Mouse (Mus musculus) mouse embryonic stem cell (cell line): Measurements from ENCODE around the gene Prkcq.

Experiments used
- in situ Hi-C, 2 experiments: fragments of 300-500 bp; cut with MboI; formaldehyde crosslinking; loops; 1 replicate in 1 of 2; 3 replicates in 1 of 2; pipeline ENCODE4 v1.14.3; 2019 to 2020; ENCODE audit warnings: low sequenced_read_pairs in 2 of 2, low pct_unique_long_range_greater_than_20kb in 1 of 2, mixed read lengths in 1 of 2; ENCODE audit not compliant: unreplicated experiment in 1 of 2

Gene Prkcq

DNA sequence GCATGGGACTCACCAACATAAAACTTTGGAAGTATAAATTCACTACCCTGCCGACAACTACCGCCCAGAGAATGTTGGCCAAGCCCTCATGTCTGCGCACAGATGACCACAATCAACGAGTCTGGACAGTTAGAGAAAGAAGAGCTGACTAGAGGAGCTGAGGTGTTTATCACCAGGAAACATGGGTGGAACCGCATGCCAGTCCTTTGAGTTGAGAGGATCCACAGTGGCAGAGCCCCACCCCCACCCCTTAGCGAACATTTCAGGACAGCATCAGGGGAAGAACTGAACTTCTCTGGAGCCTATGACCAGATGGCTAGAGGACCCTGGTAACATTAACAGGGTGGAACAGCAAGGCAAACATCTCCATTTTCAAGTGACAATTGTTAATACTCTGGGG is 37.4 kb downstream of the Prkcq start:
- in situ Hi-C loops = no loop called here

DNA sequence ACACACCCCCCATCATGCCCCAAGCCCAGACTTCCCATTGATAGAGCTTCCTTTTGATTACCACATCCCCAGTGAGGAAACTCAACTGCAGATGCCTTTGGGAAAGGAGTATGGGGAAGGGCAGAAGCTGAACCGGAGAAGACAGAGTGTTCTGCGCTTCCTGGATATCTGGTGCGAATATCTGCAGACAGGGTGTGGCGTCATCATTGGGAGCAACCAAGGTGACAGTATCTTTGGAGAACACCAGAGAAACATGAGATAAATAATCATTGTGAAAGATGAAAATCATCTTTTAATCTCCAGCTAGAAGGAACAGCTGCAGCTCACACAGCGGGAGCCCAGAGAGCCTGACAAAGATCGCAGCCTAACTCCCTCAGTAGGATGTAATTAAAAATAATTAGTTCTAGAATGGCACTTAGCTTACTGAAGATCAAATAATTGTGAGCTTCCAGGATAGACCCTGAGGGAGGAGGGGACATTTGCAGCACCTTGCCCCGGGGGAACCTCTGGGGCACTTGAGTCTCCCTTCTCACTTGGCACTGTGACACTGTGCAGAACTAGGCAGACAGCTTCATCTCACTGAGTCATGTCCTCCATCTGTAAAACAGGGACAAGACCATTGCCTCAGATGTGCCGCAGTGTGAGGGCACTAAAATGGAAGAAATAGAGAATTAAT is 38.5 kb downstream of the Prkcq start:
- in situ Hi-C loops = no loop called here

GRCm38 (mm10) chr2:11211961-11212562 is 40.2 kb downstream of the Prkcq start:
- in situ Hi-C loops = no loop called here

DNA sequence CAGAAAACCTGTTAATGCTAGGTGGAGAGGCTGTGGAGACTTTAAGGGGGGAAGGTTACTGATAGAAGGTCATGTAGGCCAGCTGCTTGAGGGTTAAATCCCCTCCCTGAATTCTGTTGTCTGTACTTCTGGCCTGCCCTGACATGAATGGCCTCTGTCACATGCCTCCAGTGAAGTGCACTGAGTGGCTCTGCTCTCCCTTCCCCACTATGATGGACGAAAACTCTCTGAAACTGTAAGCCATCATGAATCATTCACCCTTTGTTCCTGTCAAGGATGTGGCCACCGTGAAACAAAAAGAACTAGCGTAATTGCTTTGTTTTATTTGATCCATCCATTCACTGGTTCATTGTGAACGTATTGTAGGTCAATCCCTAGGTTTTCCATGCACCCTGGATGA is 44.5 kb downstream of the Prkcq start:
- in situ Hi-C loops = no loop called here

DNA sequence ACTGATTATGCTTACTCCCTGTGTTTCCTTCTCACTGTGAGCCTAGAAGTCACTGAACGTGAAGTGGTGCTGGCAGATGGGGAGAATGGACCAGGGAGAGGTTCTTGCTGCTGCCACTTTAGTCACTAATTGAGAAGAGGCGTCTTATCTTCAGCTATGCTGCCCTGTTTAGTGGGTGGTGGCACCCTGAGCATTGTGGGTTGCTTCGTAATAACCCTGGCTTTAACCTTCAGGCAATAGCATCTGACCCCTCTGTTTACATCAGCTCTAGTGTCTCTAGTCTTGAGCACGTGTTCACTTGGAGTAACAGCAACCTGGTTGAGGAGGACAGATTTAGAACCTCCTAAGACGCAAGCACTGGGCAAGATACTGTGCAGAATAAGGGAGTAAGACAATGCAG is 44.9 kb downstream of the Prkcq start:
- in situ Hi-C loops = no loop called here

- in situ Hi-C loops = no loop called here
These were observed 46.2 kb downstream of the Prkcq start for GRCm38 (mm10) chr2:11218122-11218521.

DNA sequence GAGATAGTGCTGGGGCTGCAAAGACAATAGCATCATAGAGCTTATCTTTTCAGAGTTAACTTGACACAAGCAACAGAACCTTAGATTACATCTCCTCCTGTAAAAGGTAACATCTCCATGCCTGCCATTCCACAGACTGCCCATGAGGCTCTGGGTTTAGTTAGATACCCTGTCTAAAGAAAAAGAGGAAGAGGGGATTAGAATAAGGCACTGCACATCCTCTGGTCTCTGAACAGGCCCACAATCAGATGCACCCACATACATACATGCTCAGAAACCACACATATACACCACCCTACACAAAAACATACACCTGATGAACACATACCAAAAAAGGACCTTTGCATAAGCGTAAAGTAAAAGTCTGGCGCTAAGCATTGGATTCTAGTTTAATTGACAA is 47.4 kb downstream of the Prkcq start:
- in situ Hi-C loops = no loop called here

DNA sequence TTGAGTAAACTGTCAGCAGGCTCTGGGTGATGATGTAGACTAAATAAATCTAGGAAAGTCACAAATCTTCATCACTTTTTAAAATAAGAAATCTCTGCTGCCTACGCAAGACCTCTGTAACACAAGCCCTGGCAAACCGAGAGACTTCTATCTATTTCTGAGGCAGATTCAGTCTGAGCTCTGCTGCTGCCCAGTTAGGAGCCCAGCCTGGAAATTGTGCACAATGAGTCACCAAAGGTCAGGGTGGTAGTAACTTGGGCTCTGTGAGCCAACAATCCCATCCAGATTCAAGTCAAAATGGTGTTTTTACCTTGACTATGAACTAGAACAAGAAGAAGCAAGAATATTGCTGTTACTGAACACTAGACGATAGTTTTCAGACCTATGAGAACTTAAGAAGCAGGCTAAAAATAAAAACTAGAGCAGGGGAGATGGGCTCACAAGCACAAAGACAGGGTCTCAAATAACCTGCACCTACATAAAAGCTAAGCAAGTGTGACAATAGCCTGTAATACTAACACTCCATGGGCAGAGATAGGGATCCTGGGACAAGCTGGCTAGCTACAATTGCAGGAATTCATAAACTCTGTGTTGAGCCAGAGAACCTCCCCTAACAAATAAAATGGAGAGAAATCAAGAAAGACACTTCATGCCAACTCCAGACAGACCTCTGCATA is 53.0 kb downstream of the Prkcq start:
- in situ Hi-C loops = no loop called here

GRCm38 (mm10) chr2:11225485-11225876 is 53.6 kb downstream of the Prkcq start:
- in situ Hi-C loops = no loop called here

DNA sequence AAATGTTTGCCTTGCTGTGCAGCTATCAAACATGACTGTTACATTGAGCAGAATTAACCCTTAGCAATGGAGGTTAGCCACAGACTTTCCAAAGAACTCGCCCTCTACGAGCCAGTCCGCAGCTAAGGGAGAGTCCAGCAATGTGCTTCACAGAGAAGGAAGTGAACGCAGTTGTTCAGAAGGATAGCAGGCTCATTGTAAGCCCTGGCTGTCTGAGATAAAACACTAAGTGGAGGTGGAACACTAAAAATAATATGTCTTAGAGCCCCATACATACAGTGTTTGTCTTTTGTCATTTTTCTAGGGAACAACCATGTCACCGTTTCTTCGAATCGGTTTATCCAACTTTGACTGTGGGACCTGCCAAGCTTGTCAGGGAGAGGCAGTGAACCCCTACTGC is 54.6 kb downstream of the Prkcq start:
- in situ Hi-C loops = no loop called here

- in situ Hi-C loops = no loop called here
These were observed 57.2 kb downstream of the Prkcq start for GRCm38 (mm10) chr2:11229126-11229525.

DNA sequence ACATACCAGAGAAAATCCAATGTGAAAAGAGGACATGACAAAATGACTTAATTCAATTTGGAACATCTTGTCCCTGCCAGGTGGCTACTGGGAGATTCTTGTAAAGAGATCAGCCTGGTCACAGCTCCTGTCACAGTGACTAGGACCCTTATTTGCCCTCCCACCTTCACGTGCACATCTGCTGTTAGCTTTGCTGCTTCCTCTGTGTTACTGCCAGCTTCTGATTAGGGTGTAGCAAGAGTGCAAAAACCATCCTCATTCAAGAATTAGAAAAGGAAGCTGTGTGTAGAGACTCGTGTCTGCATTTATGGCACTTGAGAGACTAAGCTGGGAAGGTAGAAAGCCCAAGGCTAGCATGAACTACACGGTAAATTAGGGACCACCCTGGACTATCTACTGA is 59.2 kb downstream of the Prkcq start:
- in situ Hi-C loops = no loop called here

GRCm38 (mm10) chr2:11231988-11232387 is 60.1 kb downstream of the Prkcq start:
- in situ Hi-C loops = no loop called here

DNA sequence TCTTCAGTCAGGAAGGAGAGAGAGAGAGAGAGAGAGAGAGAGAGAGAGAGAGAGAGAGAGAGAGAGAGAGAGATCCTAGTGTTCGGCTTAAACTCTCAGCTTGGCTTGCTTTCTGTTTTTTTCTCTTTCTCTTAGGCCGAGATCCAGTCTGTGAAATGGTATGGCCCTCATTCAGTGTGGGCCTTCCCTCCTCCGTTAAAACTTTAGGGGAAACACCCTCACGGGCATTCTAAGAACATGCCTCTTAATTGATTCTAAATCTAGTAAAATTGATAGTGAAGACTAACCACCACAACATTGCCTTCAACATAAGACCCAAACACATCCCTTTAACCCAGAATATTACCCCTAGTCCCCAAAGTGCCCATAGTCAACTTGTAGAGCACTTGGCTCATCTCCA is 66.3 kb downstream of the Prkcq start:
- in situ Hi-C loops = no loop called here

DNA sequence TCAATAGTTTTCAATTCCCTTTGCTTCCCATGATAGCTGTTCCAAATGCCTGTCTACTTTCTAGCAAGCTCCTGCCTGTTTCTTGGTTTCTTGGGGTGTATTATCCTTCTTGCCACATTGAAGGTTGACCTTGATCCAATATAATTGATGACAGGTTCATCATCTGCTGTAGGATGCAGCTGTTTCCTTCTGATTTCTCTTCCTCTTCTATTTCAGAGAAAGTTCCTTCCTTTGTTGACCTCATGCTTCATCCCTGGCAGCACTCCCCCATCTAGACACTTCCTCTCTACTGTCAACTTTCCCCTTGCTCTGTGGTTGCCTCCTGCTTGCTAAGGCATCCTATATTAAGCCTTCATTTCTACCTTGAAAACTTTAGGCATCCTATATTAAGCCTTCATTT is 67.6 kb downstream of the Prkcq start:
- in situ Hi-C loops = no loop called here

DNA sequence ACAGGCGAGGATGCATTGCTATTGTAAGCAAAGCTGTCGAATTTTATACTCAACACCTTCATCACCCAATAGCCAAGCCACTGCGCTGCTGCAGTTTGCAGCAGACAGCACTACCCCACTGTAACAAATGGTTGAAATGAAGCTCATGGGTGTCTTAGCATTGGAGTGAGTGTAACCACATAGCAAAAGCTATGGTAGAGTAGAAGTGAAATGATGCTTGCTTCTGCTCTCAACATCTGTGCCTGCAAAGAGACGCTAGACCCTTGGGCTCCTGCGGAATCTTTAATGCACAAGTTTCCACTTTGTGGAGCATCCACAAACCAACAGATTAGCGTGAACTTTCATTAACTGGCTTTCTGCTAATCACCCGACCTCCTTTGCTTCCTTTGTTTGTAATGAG is 74.0 kb downstream of the Prkcq start:
- in situ Hi-C loops = no loop called here

DNA sequence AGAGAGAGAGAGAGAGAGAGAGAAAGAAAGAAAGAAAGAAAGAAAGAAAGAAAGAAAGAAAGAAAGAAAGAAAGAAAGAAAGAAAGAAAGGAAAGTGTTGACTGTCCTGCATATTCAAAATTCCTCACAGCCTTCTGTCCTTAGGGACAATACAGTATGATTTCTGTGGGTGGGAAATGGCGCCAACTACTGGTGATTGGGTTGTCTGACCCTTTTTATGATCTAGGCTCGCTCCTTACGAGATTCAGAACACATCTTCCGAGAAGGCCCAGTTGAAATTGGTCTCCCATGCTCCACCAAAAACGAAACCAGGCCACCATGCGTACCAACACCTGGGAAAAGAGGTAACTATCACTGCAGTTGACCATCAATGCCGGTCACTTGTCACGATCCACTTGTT is 82.0 kb downstream of the Prkcq start:
- in situ Hi-C loops = no loop called here

DNA sequence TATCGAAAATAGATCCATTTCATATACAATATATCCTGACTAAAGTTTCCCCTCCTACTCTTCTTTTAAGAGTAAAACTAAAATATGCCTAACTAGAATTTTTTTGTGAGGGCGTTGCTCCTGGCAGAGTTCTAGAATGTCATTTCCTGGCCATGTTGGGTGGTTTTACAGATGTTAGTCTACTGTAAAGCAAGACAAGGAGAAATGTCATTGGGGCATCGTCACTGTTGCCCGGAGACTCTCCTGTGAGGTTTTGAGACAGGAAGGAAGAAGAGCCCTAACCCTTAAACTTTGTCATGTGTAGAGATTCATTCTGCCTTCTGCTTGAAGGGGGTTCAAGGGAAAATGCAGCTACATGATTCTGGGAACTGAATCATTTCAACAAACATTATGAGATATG is 82.5 kb downstream of the Prkcq start:
- in situ Hi-C loops = no loop called here

DNA sequence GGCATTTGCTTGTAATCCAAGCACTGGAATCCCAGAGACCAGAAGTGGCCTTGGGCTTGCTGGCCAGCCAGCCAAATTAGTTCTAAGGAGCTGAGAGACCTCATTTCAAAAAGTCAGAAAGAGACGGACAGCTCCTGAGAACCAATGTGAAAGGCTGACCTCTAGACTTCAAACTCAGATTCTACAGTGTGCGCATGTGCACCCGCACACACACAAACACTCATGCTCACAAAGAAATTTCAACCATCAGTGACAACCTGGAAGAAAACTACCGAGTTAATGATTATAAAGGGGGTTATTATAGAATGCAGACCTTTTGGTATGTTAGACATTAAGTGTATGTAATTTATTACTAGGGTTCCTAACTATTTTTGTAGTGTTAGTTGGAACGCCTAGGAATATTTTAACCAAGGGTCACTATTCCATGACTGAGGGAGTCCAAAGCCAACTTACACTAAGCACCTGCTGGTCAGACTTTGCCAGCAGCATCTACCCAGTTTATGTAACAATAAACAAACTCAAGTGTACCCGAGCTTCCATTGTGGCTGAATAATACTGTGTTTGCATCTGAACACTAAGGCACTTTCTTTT is 85.4 kb downstream of the Prkcq start:
- in situ Hi-C loops = no loop called here

- in situ Hi-C loops = no loop called here
These were observed 86.3 kb downstream of the Prkcq start for GRCm38 (mm10) chr2:11258181-11258580.
